Mouse (Mus musculus) embryo, embryonic 11.5 days (tissue): ENCODE results near the gene Surf1.
"Not testable (repeated sequence)": the region's sequence is repeated elsewhere in the genome, so short reads cannot be mapped to it uniquely, and the experiment has no call there.

Source experiments
- DNase-seq: peaks from one replicate; pipeline ENCODE4 v3.0.0-alpha.2; 2012; ENCODE audit warnings: low read depth, low spot score

Gene Surf1

GRCm38 (mm10) chr2:26900731-26901130 is 15.6 kb downstream of the Surf1 start:
- no peak for DNase-seq

- DNase-seq = no peak
These were observed 20.4 kb downstream of the Surf1 start for GRCm38 (mm10) chr2:26895898-26896297.

- DNase-seq = not testable (repeated sequence)
These were observed 30.2 kb downstream of the Surf1 start for GRCm38 (mm10) chr2:26886170-26886569.

GRCm38 (mm10) chr2:26885541-26885940 is 30.8 kb downstream of the Surf1 start:
- DNase-seq = not testable (repeated sequence)

GRCm38 (mm10) chr2:26878571-26878970 is 37.8 kb downstream of the Surf1 start:
- no peak for DNase-seq

- no peak for DNase-seq
These were observed 45.7 kb downstream of the Surf1 start for GRCm38 (mm10) chr2:26870666-26871065.

GRCm38 (mm10) chr2:26864879-26865278 is 51.5 kb downstream of the Surf1 start, which contains the start of gene Abo:
Abo (minus strand) TSS chr2:26864979.
- DNase-seq = no peak
